Mouse (Mus musculus): ENCODE data around the gene Oas1h. TPM values are rescaled to one million over a fixed set of nuclear protein-coding genes. Genes with fewer than 3 reads are reported as not detected.
"Not testable (repeated sequence)": the region's sequence is repeated elsewhere in the genome, so short reads cannot be mapped to it uniquely, and the experiment has no call there.

Oas1h gene
- polyA plus RNA-seq, 1 experiment from 2014 or later = not detected

DNA sequence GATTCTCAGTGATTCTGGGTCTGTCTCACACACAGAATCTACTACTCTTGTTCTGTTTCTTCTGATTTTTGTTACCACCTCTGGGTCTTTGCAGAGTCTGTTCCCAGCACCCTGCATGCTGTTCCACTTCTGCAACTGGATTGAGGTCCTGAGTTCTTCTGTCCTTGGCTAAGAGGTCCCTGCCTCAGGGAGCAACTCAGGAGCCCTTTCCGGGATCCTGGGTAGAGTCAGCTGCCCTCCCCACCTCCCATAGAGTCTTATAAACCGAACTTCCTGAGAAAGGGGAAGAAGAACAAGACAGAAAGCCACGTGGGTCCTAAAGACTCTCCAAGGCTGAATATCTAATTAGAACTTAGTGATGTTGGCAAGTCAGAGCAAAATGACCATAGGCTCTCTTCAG lies 29.8 kb downstream of the Oas1h start:
- Histone ChIP-seq H3K4me1 (no peaks in the 10 kb centered on the region), H3K27me3 (ENCODE audit: poor library complexity, severe bottlenecking) (no peaks in the 10 kb centered on the region), H3K9me3 (no peaks in the 10 kb centered on the region), H3K27ac (no peak overlapping the region), H3K4me3 (no peak overlapping the region), H3K36me3 (replicated peaks) (no peaks in the 10 kb centered on the region)
- no peak for DNase-seq (ENCODE audit: extremely low spot score, low spot score)
- WGBS = 62% methylated on average over 3 of the region's 3 CpGs

DNA sequence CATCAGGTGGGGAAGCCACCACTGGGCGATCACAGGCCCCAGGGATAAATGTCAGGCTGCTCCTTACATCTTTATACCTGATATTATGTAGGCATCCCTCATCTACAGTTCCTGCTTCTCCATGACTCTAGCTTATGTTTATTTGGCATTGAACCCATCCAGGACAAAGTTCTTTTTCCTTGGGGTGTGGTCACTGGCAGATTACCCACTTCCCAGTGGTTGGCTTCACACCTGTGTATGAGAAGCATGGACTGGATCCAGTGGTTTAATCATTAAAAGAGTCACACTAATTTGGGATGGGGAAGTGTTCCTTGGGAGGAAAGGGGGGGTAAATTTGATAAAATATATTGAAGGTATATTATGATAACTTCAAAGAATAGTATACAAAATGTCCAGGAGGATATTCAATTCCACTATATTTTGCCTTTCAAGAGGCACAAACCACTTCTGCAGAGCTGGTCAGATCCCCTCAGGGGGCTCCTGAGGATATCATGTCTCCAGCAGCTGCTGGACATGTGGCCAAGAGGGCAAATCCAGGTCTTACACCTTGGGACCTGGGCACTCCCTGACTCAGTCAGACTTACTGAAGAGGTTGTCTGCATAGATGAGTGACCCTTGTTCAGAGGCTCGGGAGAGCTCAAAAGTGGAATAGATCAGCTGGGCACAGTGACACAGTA lies 30.5 kb downstream of the Oas1h start:
- H3K4me1 ChIP-seq; DNase-seq (ENCODE audit: extremely low spot score, low spot score); H3K27ac ChIP-seq; H3K4me3 ChIP-seq; H3K27me3 ChIP-seq (ENCODE audit: poor library complexity, severe bottlenecking); H3K9me3 ChIP-seq; H3K36me3 ChIP-seq (replicated peaks): not testable (repeated sequence)
- 82% methylated on average over 2 of the region's 2 CpGs for WGBS

DNA sequence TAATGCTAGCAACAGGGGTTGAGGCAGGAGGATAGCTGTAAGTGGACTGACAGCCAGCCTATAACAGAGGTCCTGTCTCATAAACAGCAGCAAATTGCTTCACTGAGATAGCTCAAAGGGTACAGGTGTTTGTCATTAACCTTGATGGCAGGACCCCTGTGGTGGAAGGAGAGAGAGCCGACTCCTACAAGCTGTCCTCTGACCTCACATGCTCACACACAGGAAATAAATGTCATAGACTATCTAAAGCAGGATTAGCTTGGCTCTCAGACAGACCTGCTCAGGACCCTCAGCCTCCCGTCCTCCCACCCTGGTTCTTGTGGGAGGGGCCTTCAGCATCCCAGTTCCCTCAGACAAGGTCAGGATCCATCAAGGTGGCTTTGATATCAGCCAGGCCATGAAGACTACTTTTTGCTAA lies 31.0 kb downstream of the Oas1h start:
- H3K27ac ChIP-seq = no peak overlapping the region
- no peak overlapping the region for H3K4me3 ChIP-seq
- DNase-seq (ENCODE audit: extremely low spot score, low spot score) = no peak
- H3K4me1 ChIP-seq = no peaks in the 10 kb centered on the region
- H3K9me3 ChIP-seq = no peaks in the 10 kb centered on the region
- WGBS = 75% methylated on average over 2 of the region's 2 CpGs
- H3K36me3 ChIP-seq (replicated peaks) = no peaks in the 10 kb centered on the region
- no peaks in the 10 kb centered on the region for H3K27me3 ChIP-seq (ENCODE audit: poor library complexity, severe bottlenecking)

DNA sequence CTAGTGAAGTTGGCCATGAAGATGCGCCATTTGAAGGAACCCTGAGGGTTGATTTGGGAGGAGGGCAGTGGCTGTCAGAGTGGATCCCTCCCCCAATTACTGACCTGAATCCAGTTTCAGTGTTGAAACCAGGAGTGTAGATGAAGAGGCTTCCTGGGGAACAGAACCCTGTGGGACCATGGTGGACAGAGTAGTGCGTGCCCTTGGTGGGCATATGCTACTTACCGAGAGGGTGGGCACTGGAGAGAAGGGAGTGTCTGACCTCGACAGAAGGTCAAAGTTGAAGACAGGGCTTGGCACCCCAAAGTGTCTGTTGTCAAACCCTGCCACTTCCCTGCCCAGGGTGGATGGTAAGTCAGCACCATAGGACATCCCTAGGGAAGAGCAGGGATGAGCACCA lies 32.6 kb downstream of the Oas1h start:
- WGBS = 93% methylated on average over 4 of the region's 4 CpGs
- H3K4me1 ChIP-seq; H3K4me3 ChIP-seq; H3K27me3 ChIP-seq (ENCODE audit: poor library complexity, severe bottlenecking); H3K27ac ChIP-seq; H3K36me3 ChIP-seq (replicated peaks); H3K9me3 ChIP-seq; DNase-seq (ENCODE audit: extremely low spot score, low spot score): not testable (repeated sequence)

DNA sequence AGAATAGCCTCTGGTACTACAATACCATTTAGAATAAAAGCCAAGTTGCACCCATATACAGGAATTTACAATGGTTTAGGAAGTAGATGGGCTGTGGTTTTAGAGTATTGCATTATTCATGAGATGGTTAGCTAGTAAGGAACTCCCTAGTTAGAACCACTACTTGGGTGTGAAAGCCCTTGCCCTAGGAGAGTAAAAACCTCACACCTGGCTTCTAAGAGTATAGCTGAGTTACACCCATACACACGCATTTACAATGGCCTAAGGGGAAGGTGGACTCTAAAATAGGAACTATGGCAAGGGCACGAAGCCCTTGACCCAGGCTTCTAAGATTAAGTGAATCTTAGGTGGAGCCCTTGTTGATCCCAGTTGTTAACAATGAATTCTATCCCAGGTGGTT lies 33.5 kb downstream of the Oas1h start:
- not testable (repeated sequence) for DNase-seq (ENCODE audit: extremely low spot score, low spot score); H3K27me3 ChIP-seq (ENCODE audit: poor library complexity, severe bottlenecking); H3K9me3 ChIP-seq; H3K27ac ChIP-seq; H3K4me1 ChIP-seq; H3K4me3 ChIP-seq; H3K36me3 ChIP-seq (replicated peaks)
- 82% methylated on average over 2 of the region's 2 CpGs for WGBS

DNA sequence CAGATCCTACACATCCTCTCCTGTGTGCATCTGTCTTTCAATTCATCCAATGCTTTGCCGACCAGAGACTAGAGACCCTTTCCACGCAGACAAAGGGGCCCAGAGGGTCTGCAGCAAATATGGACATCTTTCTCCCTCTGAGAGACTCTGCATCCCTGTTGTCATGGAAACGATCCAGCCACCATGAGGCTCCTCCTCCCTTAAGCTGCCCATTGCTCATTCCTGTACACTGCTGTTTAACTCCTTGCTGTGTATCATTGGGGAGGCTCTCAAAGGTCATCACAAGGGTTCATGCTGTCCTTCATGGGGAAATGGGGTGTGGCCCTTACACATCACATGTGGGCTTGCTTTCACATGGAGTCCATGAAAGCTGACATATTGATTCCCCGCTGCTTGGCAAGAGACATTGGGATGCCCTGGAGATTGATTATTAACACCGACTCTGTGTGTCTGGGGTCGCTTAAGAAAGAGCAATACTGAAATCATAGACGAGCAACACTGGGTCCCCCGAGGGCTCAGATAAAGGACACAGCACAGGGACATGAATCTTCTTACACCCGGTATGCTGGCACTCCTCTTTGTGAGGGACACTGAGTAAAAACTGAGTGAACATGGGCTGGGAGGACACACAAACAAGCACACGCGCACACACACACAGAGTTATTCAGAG lies 34.1 kb downstream of the Oas1h start:
- Histone ChIP-seq H3K4me3 (no peak overlapping the region), H3K9me3 (no peaks in the 10 kb centered on the region), H3K36me3 (replicated peaks) (no peaks in the 10 kb centered on the region), H3K27ac (no peak overlapping the region), H3K27me3 (ENCODE audit: poor library complexity, severe bottlenecking) (no peaks in the 10 kb centered on the region), H3K4me1 (no peaks in the 10 kb centered on the region)
- WGBS = 91% methylated on average over 11 of the region's 11 CpGs
- DNase-seq (ENCODE audit: extremely low spot score, low spot score) = no peak

DNA sequence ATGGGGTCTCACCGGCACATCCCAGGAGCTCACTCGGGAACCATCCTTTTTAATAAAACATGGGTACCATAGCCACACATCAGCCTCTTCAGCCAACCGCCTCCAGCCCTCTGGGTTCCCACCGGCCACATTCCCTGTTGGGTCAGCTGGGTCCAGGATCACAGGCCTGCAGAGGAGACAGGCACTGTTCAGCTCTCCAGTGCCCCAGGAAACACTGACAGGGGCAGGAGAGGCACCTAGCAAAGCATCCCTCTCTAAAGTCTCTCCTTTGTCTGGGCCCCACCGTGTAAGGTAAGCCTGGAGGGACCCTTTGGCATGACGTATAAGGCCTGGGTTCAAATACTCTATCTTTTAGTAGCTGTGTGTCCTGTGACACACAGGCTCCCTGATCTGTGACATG lies 37.1 kb downstream of the Oas1h start:
- Histone ChIP-seq H3K4me1 (no peaks in the 10 kb centered on the region), H3K4me3 (no peak overlapping the region), H3K9me3 (no peaks in the 10 kb centered on the region), H3K27me3 (ENCODE audit: poor library complexity, severe bottlenecking) (no peaks in the 10 kb centered on the region), H3K36me3 (replicated peaks) (no peaks in the 10 kb centered on the region), H3K27ac (no peak overlapping the region)
- 86% methylated on average over 6 of the region's 6 CpGs for WGBS
- no peak for DNase-seq (ENCODE audit: extremely low spot score, low spot score)

DNA sequence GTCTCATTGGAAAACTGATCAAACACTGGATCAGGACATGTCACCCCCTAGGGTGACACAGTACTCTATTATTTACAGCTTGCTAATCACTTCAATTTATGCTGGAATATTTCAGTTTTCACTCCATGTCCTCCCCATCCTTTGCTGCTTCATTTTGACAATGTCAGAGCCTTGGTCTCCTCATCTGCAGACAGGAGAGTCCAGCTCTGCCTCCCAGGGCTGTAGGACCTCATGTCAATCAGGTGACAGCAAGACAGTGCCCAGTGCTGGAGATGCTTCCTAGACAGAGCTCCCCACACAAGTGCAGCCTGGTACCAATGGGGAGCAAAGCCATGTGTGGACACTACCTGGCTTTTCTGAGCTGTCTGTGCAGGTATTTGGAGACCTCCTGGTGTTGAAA lies 37.5 kb downstream of the Oas1h start:
- no peaks in the 10 kb centered on the region for H3K9me3 ChIP-seq
- DNase-seq (ENCODE audit: extremely low spot score, low spot score) = no peak
- H3K4me1 ChIP-seq = no peaks in the 10 kb centered on the region
- H3K36me3 ChIP-seq (replicated peaks) = no peaks in the 10 kb centered on the region
- no peak overlapping the region for H3K4me3 ChIP-seq
- no peaks in the 10 kb centered on the region for H3K27me3 ChIP-seq (ENCODE audit: poor library complexity, severe bottlenecking)
- no peak overlapping the region for H3K27ac ChIP-seq

DNA sequence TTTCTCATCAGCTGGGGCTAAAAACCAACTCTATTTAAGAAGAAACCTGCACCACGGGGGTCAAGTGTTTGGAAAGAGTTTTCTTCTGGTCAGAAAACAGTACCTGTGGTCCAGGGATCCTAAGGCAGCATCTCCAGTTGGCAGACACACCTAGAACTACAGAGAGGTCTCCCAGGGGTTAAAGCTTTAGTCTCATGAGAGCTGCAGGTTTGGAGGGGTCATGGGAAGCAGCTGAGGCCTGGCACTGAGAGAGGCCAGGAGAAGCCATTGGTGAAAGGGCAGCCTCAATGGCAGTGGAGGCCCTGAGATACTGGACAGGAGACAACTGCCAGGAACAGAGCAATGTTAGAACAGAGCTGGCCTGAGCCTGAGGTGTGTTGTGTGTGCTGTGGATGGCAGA lies 39.4 kb downstream of the Oas1h start:
- Histone ChIP-seq H3K9me3 (no peaks in the 10 kb centered on the region), H3K4me3 (no peak overlapping the region), H3K27me3 (ENCODE audit: poor library complexity, severe bottlenecking) (no peaks in the 10 kb centered on the region), H3K4me1 (no peaks in the 10 kb centered on the region), H3K36me3 (replicated peaks) (no peaks in the 10 kb centered on the region), H3K27ac (no peak overlapping the region)
- DNase-seq (ENCODE audit: extremely low spot score, low spot score) = no peak
- 70% methylated on average over 1 of the region's 1 CpGs for WGBS

DNA sequence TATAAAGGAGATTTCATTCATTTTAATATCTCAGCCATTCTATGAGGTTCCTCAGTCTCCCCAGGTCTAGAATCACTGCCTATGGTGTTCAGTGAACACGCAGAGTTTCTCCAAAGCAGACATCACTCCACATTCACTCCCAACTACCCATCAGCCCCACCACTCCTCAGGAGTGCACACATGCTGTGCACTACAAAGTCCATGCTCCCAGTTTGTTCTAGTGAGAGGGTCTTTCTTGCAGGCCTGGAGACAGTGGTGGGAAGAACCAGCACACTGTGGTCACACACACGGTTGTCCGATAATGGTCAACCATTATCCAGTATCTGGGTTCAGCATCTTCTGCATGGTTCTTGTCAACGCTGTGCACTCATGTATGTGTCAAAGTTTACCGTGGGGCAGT lies 40.8 kb downstream of the Oas1h start:
- WGBS = 96% methylated on average over 5 of the region's 5 CpGs
- Histone ChIP-seq H3K4me1 (peaks cover 4% of the 10 kb centered on the region; the same call in 1 of the 2 replicates), H3K36me3 (replicated peaks) (no peaks in the 10 kb centered on the region), H3K9me3 (no peaks in the 10 kb centered on the region), H3K4me3 (no peak overlapping the region), H3K27ac (no peak overlapping the region), H3K27me3 (ENCODE audit: poor library complexity, severe bottlenecking) (no peaks in the 10 kb centered on the region)
- DNase-seq (ENCODE audit: extremely low spot score, low spot score) = no peak

DNA sequence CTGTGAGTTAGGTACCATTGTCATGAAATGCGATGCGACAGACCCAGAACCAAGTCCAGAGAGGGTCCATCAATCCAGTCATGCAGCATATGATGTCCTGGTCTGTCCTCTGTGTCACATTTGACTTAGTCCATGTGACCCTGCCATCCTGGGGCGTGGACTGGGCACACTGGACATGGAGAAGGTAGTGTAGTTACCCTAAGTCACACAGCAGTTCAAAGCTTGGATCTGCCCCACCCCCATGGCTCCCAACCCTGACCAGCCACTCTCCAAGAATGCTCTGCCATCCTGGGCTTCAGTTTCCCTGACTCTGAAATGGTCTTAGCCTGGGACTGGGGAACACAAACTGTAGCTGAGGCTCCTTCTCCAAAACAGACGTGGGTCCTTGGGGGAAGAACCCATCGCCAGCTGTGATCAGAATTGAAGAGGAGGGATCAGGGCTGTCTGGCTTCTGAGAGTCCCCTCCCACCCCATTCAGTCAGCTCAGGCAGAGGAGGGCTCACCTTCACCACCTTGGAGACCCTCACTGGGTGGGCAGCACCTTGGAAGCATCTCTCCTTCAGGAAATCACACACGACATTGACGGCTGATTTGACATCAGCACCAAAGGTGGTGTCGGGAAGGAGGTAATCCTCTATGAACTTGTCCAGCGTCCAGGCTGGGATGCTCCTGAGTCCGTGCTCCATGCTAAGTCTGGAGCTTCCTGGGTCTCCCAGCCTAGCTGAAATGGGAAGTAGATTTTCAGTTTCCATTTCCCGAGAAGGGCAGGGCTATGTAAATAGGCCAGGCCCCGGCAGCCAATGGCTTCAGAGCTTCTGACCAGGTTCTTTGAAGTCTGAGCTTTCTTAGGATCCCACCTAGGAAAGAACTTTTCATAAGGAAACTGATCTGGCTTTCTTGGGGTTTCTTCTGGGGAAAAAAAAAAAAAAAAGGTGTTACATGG lies 45.8 kb downstream of the Oas1h start, which contains the start of gene Oas1a:
Gene Oas1a (minus strand): TSS at position 731 of the 943 bp plus-strand sequence.
- H3K36me3 ChIP-seq (replicated peaks); H3K4me1 ChIP-seq; DNase-seq (ENCODE audit: extremely low spot score, low spot score); H3K9me3 ChIP-seq; H3K4me3 ChIP-seq; H3K27me3 ChIP-seq (ENCODE audit: poor library complexity, severe bottlenecking); H3K27ac ChIP-seq: not testable (repeated sequence)
- 34% methylated on average over 8 of the region's 12 CpGs for WGBS

DNA sequence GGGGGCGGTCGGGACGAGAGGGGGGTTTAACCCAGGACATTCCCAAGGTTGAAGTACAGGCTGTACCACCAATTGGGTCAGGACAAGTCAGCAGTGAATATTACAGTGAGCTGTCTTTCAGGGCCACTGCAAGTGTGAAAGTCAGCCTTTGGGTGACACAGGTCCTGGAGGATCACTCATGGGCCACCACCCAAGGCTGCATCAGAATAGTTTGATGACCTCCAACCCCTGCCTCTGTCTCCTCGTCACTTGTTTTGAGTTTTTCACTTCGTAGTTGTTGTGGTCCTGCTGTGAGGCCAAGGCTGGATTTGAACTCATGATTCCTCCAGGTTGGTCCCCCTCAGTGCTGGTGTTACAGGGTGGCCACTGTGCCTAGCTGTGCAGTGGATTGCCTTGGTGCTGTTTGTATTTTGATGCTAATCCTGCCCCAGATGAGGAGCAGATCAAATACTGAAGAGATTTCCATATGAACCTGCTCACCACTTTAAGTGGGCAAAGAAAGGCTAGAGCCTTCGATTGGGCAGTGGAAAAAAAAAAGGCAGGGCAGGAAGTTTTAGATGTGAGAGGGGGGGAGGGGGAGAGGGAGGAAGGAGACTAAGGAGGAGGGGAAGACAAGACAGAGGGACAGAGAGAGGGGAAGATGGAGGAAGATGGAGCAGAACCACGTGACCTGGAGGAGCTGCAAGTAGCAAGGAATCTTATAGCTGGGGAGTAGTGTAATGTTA lies 47.1 kb downstream of the Oas1h start:
- WGBS = 52% methylated on average over 7 of the region's 7 CpGs
- Histone ChIP-seq H3K27me3 (ENCODE audit: poor library complexity, severe bottlenecking) (no peaks in the 10 kb centered on the region), H3K9me3 (no peaks in the 10 kb centered on the region), H3K36me3 (replicated peaks) (no peaks in the 10 kb centered on the region), H3K4me1 (peaks cover 4% of the 10 kb centered on the region; the same call in 1 of the 2 replicates), H3K27ac (no peak overlapping the region), H3K4me3 (no peak overlapping the region)
- no peak for DNase-seq (ENCODE audit: extremely low spot score, low spot score)
